Mouse (Mus musculus): ENCODE data around the gene Sel1l2. TPM values are rescaled to one million over a fixed set of nuclear protein-coding genes. Genes with fewer than 3 reads are reported as not detected.

Gene Sel1l2
- polyA plus RNA-seq, 1 experiment, result not detected

DNA sequence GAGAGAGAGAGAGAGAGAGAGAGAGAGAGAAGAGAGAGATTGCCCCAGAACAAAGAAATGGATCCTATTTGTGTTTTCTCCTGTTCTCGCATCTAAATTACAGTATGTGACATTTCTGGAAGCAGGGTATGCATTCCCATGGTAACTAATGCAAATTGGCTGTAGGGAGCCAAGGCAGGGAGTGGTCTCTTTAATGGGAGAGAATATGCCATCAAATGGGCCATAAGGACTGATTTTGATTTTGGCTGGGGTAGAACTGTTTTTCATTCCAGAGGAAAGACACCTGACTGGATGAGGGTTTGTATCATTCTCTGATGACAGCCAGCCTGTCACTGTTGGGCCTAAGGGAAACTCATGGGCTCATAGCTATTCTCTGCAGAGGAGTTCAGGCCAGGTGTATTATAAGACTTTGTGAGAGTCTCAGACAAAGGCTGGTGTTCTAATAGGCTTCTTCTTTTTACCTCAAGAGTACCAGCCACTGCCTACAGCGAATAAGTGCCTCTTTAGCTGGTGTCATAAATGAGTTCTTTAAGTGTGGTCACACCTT lies 133.8 kb downstream of the Sel1l2 start:
- no peaks in the 10 kb centered on the region for H3K4me1 ChIP-seq (ENCODE audit: control insufficient read depth, insufficient read depth, insufficient read length)
- H3K4me3 ChIP-seq (ENCODE audit: extremely low read depth, insufficient read depth, insufficient read length), result no peak overlapping the region
- DNase-seq (ENCODE audit: low read depth in 1 of 2, low spot score in 2 of 2), result no peak
- no peaks in the 10 kb centered on the region for H3K36me3 ChIP-seq (ENCODE audit: control insufficient read depth, insufficient read depth, low read length)
- no peaks in the 10 kb centered on the region for H3K27me3 ChIP-seq (ENCODE audit: control insufficient read depth, insufficient read depth, low read length)
- 86% methylated on average over 2 of the region's 2 CpGs for WGBS
- TF ChIP-seq POLR2A (IDR thresholded peaks at IDR 0.05; ENCODE audit: low read depth, low read length) (no peak), CTCF (IDR thresholded peaks at IDR 0.05; ENCODE audit: extremely low read depth, insufficient read depth, insufficient read length, insufficient replicate concordance) (no peak)
- no peak overlapping the region for H3K27ac ChIP-seq (ENCODE audit: insufficient read depth, low read length)

DNA sequence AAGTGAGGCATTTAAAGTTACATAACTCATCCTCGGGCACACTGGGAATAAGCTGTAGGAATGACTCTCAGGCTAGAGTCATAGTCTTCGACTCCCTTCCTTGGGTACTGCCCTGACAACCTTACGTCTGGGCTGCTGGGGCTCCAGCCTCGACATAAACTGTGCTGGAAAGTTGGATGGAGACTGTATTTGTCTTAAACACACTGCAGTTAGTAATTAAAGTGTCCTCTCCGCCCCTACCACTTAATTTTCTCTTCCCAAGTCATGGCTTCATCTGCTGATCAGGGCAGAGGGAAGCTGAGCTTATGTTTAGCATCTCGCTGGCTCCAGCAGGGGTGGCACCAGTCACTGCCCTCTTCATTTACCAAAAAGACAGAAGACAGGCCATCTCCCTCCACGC lies 135.2 kb downstream of the Sel1l2 start:
- Histone ChIP-seq H3K4me1 (ENCODE audit: control insufficient read depth, insufficient read depth, insufficient read length) (no peaks in the 10 kb centered on the region), H3K36me3 (ENCODE audit: control insufficient read depth, insufficient read depth, low read length) (no peaks in the 10 kb centered on the region), H3K4me3 (ENCODE audit: extremely low read depth, insufficient read depth, insufficient read length) (no peak overlapping the region), H3K27ac (ENCODE audit: insufficient read depth, low read length) (no peak overlapping the region), H3K27me3 (ENCODE audit: control insufficient read depth, insufficient read depth, low read length) (no peaks in the 10 kb centered on the region)
- no peak for DNase-seq (ENCODE audit: low read depth in 1 of 2, low spot score in 2 of 2)
- WGBS, result 82% methylated on average over 7 of the region's 7 CpGs
- TF ChIP-seq CTCF (IDR thresholded peaks at IDR 0.05; ENCODE audit: extremely low read depth, insufficient read depth, insufficient read length, insufficient replicate concordance) (no peak), POLR2A (IDR thresholded peaks at IDR 0.05; ENCODE audit: low read depth, low read length) (no peak)

DNA sequence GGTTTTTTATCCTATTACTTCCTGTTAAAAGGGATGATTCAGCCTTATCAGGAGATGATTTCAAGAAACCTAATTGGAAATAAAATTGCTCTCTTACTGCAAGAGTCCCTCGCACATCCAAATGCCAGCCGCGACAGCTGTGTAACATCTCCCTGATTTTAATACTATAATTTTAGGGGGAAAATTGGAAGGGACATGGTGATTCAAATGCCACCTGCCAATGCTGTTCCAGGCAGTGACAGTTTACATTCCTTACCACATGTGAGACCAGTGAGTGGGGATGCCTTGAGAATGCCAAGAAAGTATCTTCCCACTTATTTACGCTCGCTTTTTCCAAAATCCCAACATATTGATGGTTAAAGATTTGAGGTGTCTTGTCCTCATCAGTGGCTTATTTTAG lies 146.4 kb downstream of the Sel1l2 start:
- no peak for TF ChIP-seq CTCF (IDR thresholded peaks at IDR 0.05; ENCODE audit: extremely low read depth, insufficient read depth, insufficient read length, insufficient replicate concordance)
- no peak for TF ChIP-seq POLR2A (IDR thresholded peaks at IDR 0.05; ENCODE audit: low read depth, low read length)
- WGBS, result 94% methylated on average over 5 of the region's 5 CpGs
- Histone ChIP-seq H3K4me1 (ENCODE audit: control insufficient read depth, insufficient read depth, insufficient read length) (no peaks in the 10 kb centered on the region), H3K4me3 (ENCODE audit: extremely low read depth, insufficient read depth, insufficient read length) (no peak overlapping the region), H3K27ac (ENCODE audit: insufficient read depth, low read length) (no peak overlapping the region), H3K27me3 (ENCODE audit: control insufficient read depth, insufficient read depth, low read length) (no peaks in the 10 kb centered on the region), H3K36me3 (ENCODE audit: control insufficient read depth, insufficient read depth, low read length) (no peaks in the 10 kb centered on the region)
- no peak for DNase-seq (ENCODE audit: low read depth in 1 of 2, low spot score in 2 of 2)

DNA sequence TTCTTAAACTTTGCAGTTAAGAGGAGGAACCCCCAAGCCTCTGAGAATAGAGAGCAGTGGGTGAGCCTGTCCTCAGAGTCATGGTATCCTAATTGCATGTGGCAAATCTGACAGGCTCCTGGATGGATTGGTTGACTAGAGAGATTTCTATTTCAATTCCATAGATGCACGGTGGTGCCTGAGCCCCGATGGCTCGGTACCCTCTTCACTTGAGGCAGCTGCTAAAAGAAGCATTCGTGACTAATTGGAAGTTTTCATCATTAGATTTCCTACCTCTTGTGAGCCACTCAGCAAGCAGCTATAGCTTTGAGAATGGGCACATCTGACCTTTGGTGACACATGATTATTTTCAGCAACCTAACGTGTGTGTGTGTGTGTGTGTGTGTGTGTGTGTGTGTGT lies 147.1 kb downstream of the Sel1l2 start:
- 77% methylated on average over 5 of the region's 5 CpGs for WGBS
- Histone ChIP-seq H3K4me1 (ENCODE audit: control insufficient read depth, insufficient read depth, insufficient read length) (no peaks in the 10 kb centered on the region), H3K36me3 (ENCODE audit: control insufficient read depth, insufficient read depth, low read length) (no peaks in the 10 kb centered on the region), H3K27ac (ENCODE audit: insufficient read depth, low read length) (no peak overlapping the region), H3K27me3 (ENCODE audit: control insufficient read depth, insufficient read depth, low read length) (no peaks in the 10 kb centered on the region), H3K4me3 (ENCODE audit: extremely low read depth, insufficient read depth, insufficient read length) (no peak overlapping the region)
- TF ChIP-seq CTCF (IDR thresholded peaks at IDR 0.05; ENCODE audit: extremely low read depth, insufficient read depth, insufficient read length, insufficient replicate concordance) (no peak), POLR2A (IDR thresholded peaks at IDR 0.05; ENCODE audit: low read depth, low read length) (no peak)
- no peak for DNase-seq (ENCODE audit: low read depth in 1 of 2, low spot score in 2 of 2)

DNA sequence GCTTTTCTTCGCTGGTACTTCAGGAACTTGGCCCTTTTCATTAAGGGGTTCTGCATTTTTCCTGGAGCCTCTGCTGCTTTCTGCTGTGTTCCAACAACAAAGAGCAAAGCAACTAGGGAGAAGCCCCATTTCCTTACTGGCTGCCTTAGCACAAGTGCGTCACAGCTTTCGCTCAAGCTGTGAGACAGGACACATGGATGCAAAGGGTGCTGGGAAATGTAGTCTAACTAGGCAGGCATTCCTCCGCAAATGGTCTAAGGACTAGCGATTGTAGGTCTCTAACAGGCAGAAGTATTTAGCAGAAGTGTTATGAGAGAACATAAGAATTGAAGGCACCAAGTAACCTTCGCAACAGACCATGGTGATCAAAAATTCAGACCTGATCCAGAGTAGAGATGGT lies 152.3 kb downstream of the Sel1l2 start:
- no peak for TF ChIP-seq POLR2A (IDR thresholded peaks at IDR 0.05; ENCODE audit: low read depth, low read length)
- TF ChIP-seq CTCF (IDR thresholded peaks at IDR 0.05; ENCODE audit: extremely low read depth, insufficient read depth, insufficient read length, insufficient replicate concordance), result no peak
- 68% methylated on average over 6 of the region's 6 CpGs for WGBS
- no peaks in the 10 kb centered on the region for H3K4me1 ChIP-seq (ENCODE audit: control insufficient read depth, insufficient read depth, insufficient read length)

DNA sequence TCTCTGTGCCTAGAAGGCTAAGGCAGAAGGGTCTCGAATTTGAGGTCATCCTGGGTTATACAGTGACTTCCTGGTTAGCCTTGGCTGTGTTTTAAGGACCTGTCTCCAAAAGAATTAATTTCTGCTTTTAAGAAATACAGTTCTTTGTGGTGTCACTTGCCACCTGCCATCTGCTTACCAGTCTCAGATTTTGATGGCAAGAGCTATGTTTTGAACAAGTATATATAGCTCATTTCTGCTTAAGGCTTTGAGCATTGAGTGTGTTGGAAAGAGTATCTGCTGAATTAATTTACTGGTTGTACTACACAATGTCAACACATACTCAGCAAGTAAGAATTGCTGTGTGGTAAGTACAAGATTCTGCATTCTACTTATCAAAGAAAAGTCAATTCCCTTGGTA lies 159.2 kb downstream of the Sel1l2 start:
- Histone ChIP-seq H3K4me1 (ENCODE audit: control insufficient read depth, insufficient read depth, insufficient read length) (no peaks in the 10 kb centered on the region), H3K27ac (ENCODE audit: insufficient read depth, low read length) (no peak overlapping the region), H3K36me3 (ENCODE audit: control insufficient read depth, insufficient read depth, low read length) (no peaks in the 10 kb centered on the region), H3K4me3 (ENCODE audit: extremely low read depth, insufficient read depth, insufficient read length) (no peak overlapping the region), H3K27me3 (ENCODE audit: control insufficient read depth, insufficient read depth, low read length) (no peaks in the 10 kb centered on the region)
- DNase-seq (ENCODE audit: low read depth in 1 of 2, low spot score in 2 of 2), result no peak
- 45% methylated on average over 1 of the region's 1 CpGs for WGBS
- TF ChIP-seq POLR2A (IDR thresholded peaks at IDR 0.05; ENCODE audit: low read depth, low read length) (no peak), CTCF (IDR thresholded peaks at IDR 0.05; ENCODE audit: extremely low read depth, insufficient read depth, insufficient read length, insufficient replicate concordance) (no peak)

More for the DNA sequence above, 152.3 kb downstream of the Sel1l2 start:
- Histone ChIP-seq H3K27me3 (ENCODE audit: control insufficient read depth, insufficient read depth, low read length) (no peaks in the 10 kb centered on the region), H3K27ac (ENCODE audit: insufficient read depth, low read length) (no peak overlapping the region), H3K4me3 (ENCODE audit: extremely low read depth, insufficient read depth, insufficient read length) (no peak overlapping the region), H3K36me3 (ENCODE audit: control insufficient read depth, insufficient read depth, low read length) (no peaks in the 10 kb centered on the region)
- no peak for DNase-seq (ENCODE audit: low read depth in 1 of 2, low spot score in 2 of 2)

DNA sequence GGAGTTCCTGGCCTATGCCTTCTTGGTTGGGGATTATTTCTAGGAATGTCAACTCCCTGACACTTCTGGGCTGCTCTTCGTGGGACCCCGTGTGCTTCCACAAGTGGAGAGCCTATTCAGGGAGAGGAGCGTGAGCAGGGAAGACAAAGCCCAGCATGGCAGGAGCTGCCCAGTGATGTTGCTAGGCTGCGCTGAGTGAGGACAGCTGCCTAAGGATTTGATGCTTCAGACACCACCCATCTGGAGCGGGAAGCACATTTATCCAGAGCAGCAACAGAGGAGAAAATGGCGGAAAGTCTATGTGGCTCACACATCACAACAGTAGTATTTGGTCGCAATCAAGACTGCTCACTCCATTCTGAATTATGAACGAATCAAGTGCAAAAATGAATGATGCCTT lies 169.2 kb downstream of the Sel1l2 start:
- DNase-seq (ENCODE audit: low read depth in 1 of 2, low spot score in 2 of 2), result no peak
- TF ChIP-seq CTCF (IDR thresholded peaks at IDR 0.05; ENCODE audit: extremely low read depth, insufficient read depth, insufficient read length, insufficient replicate concordance) (no peak), POLR2A (IDR thresholded peaks at IDR 0.05; ENCODE audit: low read depth, low read length) (no peak)
- Histone ChIP-seq H3K4me1 (ENCODE audit: control insufficient read depth, insufficient read depth, insufficient read length) (no peaks in the 10 kb centered on the region), H3K27ac (ENCODE audit: insufficient read depth, low read length) (no peak overlapping the region), H3K4me3 (ENCODE audit: extremely low read depth, insufficient read depth, insufficient read length) (no peak overlapping the region), H3K27me3 (ENCODE audit: control insufficient read depth, insufficient read depth, low read length) (no peaks in the 10 kb centered on the region), H3K36me3 (ENCODE audit: control insufficient read depth, insufficient read depth, low read length) (no peaks in the 10 kb centered on the region)
- 85% methylated on average over 8 of the region's 8 CpGs for WGBS
